Mouse (Mus musculus): Measurements from ENCODE around the gene 1700109H08Rik.

DNA sequence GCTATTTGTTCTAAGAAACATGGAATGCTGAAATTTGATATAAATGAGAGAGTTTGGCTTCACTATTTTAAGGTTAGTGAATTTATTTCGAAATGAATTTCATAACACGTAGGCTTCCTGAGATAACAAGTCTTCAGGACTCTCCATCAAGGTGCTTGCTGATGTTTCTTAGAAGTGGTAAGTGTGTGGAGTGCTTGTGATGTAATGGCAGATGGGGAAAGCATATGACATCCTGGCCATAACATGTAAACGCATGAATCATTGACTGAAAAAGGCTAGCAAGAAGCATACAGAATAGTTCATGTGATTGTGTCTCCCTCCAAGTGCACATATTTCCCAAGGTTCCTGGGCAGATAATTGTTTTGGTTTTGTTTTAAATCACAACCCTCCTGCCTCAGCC, 29.4 kb downstream of the 1700109H08Rik start:
- no peak for TF ChIP-seq POLR2A (IDR thresholded peaks at IDR 0.05; ENCODE audit: low read depth, low read length)
- TF ChIP-seq CTCF (conservative IDR thresholded peaks at IDR 0.05; ENCODE audit: insufficient read depth, insufficient read length, low read depth, low read length) = no peak

All from kidney, adult 2 months (tissue).